Mouse (Mus musculus) neural tube, embryonic 13.5 days (tissue): ENCODE measurements around the gene Hmx3. TPM values are rescaled to one million over a fixed set of nuclear protein-coding genes. Genes with fewer than 3 reads are reported as not detected.
A peak's percentile ranks its signal among the peaks of the same experiment; 100 is the strongest.

ENCODE experiments used
- ATAC-seq: fragments of 200-750 bp; cut with Nextera tagmentation; 2 replicates; pipeline ENCODE4 v1.8.0; 2017; ENCODE audit warnings: low read depth, mild to moderate bottlenecking, moderate TSS enrichment, moderate library complexity
- H3K27ac ChIP-seq: fragments of 300-500 bp; sonication (generic); replicated peaks from 2 replicates; pipeline ENCODE4 v1.5.1; 2015; ENCODE audit warnings: moderate library complexity, mild to moderate bottlenecking, inconsistent platforms
- H3K27me3 ChIP-seq: fragments of 300-500 bp; sonication (generic); 2 replicates; pipeline ENCODE4 v1.6.1; 2015; ENCODE audit warnings: mild to moderate bottlenecking, inconsistent platforms
- H3K36me3 ChIP-seq: fragments of 300-500 bp; sonication (generic); 2 replicates; pipeline ENCODE4 v1.6.1; 2015; ENCODE audit warnings: mild to moderate bottlenecking, inconsistent platforms
- H3K4me1 ChIP-seq: fragments of 300-500 bp; sonication (generic); replicated peaks from 2 replicates; pipeline ENCODE4 v1.6.1; 2015; ENCODE audit warnings: inconsistent platforms
- H3K4me2 ChIP-seq: fragments of 300-500 bp; sonication (generic); 2 replicates; pipeline ENCODE4 v1.6.1; 2015; ENCODE audit warnings: inconsistent platforms, mild to moderate bottlenecking, moderate library complexity
- H3K4me3 ChIP-seq: fragments of 300-500 bp; sonication (generic); 2 replicates; pipeline ENCODE4 v1.5.1; 2015; ENCODE audit warnings: mild to moderate bottlenecking, inconsistent platforms
- H3K9ac ChIP-seq: fragments of 300-500 bp; sonication (generic); 2 replicates; pipeline ENCODE4 v1.6.1; 2015; ENCODE audit warnings: moderate library complexity, mild to moderate bottlenecking, inconsistent platforms
- H3K9me3 ChIP-seq: fragments of 300-500 bp; sonication (generic); 2 replicates; pipeline ENCODE4 v1.6.1; 2016; ENCODE audit warnings: inconsistent platforms
- WGBS: fragments of 180-500 bp; shearing (Covaris S2); methylation state at CpG from one replicate; pipeline ENCODE4 v1.1.7; 2015; 5-methylcytosine and 5-hydroxymethylcytosine counted together
- polyA plus RNA-seq: library from polyadenylated mRNA; unstranded; fragments of >200 nt; fragmentation: Nextera tagmentation; extraction: Ambion mirVana; gene quantifications from 2 replicates; pipeline ENCODE4 v1.2.1, GENCODE M21; 2015

The Hmx3 gene
- polyA plus RNA-seq = 0.52 and 1.0 TPM in 2 replicates

DNA sequence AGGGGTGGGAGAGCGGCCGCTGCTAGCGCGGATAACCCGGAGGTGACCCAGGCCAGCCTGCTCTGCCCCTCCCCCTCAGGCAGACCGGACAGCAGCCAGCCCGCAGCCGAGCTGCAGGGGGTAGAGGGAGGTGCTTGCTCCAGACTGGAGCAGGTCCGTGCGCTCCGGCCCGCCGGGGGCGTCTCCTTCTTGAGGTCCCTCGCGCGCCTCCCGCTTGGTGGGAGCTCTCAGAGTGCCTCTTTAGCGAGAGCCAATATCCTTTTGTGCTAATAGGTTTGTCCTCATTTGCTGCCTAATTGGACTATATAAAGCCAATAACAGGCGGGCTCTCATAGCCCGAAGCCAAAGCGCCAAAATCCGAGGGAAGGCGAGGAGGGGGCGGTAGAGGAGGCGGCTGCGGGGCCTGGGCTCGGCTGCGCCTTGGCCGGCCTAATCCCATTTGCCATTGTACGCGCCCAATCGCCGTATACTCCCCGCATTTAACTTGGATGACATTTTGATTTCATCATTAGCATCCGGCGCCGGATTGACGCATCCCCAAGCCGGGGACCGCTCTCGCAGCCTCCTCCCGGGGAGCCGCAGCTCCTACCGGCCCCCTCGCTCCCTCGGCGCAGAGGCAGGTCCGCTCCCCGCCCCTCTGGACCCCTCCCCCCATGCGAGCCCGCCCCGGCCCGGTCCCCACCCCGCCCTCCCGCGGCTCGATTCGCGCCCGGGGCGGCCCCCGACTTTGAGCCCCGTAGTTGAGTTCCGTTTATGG, at the start of gene Hmx3:
Gene Hmx3, plus strand, starts transcription at position 753 of the 757 bp plus-strand sequence.
- ATAC-seq = peak; percentile 28; the same call in 1 of the 2 replicates
- Histone ChIP-seq H3K27me3 (peaks cover 99% of the 10 kb centered on the region), H3K9me3 (no peaks in the 10 kb centered on the region)

GRCm38 (mm10) chr7:131503739-131504138, 38.9 kb upstream of the Hmx3 start:
- Histone ChIP-seq H3K4me3 (no peak overlapping the region), H3K9me3 (no peaks in the 10 kb centered on the region), H3K4me2 (no peak overlapping the region), H3K9ac (no peak overlapping the region), H3K27ac (no peak overlapping the region), H3K4me1 (no peaks in the 10 kb centered on the region), H3K36me3 (no peaks in the 10 kb centered on the region), H3K27me3 (peaks cover 13% of the 10 kb centered on the region)
- ATAC-seq = no peak
- 77% methylated on average over 2 of the region's 2 CpGs for WGBS

More for the DNA sequence above, at the start of gene Hmx3:
- Histone ChIP-seq H3K4me2 (peak within 1 kb of the TSS; percentile 53), H3K4me1 (peaks cover 28% of the 10 kb centered on the region), H3K9ac (peak within 1 kb of the TSS; percentile 45), H3K36me3 (no peaks in the 10 kb centered on the region), H3K4me3 (peak within 1 kb of the TSS; percentile 32), H3K27ac (peak within 1 kb of the TSS; percentile 62)
- WGBS = 0% methylated on average over 53 of the region's 65 CpGs

- Histone ChIP-seq H3K9me3 (no peaks in the 10 kb centered on the region), H3K4me3 (no peak overlapping the region), H3K4me2 (no peak overlapping the region), H3K27me3 (peaks cover 88% of the 10 kb centered on the region), H3K9ac (no peak overlapping the region), H3K36me3 (no peaks in the 10 kb centered on the region), H3K27ac (no peak overlapping the region), H3K4me1 (peaks cover 28% of the 10 kb centered on the region)
- no peak for ATAC-seq
- 0% methylated on average over 7 of the region's 7 CpGs for WGBS
These were observed 2.7 kb upstream of the Hmx3 start for GRCm38 (mm10) chr7:131539979-131540378.

DNA sequence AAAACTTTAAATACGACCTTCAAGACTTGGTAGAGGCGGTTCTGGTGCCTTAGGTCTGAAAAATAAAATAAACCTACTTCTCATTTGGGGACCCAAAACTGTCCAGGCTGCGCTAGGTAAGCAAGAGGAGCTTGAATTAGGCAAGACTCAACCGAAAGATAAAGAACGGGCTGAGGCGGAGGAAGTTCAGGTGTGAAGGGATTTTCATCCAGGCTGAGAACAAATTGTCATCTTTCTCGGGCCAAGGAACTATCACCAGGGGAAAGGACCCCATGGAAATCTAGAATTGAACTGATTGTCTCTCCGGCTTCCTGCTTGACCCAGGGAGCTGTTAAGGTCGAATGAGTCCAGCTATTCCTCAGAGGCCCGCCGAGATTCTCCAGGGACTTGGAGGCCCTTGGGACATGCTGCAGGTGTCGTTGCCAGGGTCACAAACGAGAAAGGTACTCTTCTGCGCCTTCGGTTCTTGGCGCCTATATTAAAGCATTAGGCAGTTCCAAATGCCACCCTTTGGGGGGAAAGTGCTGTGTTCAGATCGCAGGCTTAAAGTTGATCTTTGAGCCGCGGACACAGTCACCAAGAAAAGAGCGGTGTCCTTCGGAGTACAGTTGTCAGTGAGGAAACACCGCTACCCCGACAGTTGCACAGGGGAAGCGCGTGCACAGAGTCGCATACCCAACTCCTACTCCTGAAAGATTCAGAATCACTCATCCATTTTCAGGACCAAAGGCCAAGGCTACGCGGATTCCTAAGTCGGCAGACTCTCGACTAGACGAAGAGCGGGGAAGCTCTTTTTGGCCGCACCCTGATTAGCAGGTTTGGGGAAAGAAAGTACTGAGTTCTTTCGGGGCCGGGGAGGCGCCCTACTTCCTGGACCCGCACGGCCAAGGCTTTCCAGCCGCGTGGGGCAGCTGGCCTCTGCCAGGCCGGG, 1.2 kb upstream of the Hmx3 start:
- peak overlapping the region; percentile 32 for H3K4me3 ChIP-seq
- peak overlapping the region; percentile 62; the same call in 1 of the 2 replicates for H3K27ac ChIP-seq
- H3K27me3 ChIP-seq = peaks cover 99% of the 10 kb centered on the region
- H3K9ac ChIP-seq = 0 out of 2 replicates have a peak overlapping the region, but pooled peaks have one; percentile 32
- no peak for ATAC-seq
- H3K36me3 ChIP-seq = no peaks in the 10 kb centered on the region
- H3K4me2 ChIP-seq = peak overlapping the region; percentile 53
- H3K4me1 ChIP-seq = peaks cover 28% of the 10 kb centered on the region
- H3K9me3 ChIP-seq = no peaks in the 10 kb centered on the region
- WGBS = 2% methylated on average over 41 of the region's 41 CpGs

- H3K9ac ChIP-seq = peak overlapping the region; percentile 32
- ATAC-seq = 0 out of 2 replicates have a peak, but pooled peaks have one; percentile 42
These were observed 380 bp downstream of the Hmx3 start for GRCm38 (mm10) chr7:131542872-131543622.

DNA sequence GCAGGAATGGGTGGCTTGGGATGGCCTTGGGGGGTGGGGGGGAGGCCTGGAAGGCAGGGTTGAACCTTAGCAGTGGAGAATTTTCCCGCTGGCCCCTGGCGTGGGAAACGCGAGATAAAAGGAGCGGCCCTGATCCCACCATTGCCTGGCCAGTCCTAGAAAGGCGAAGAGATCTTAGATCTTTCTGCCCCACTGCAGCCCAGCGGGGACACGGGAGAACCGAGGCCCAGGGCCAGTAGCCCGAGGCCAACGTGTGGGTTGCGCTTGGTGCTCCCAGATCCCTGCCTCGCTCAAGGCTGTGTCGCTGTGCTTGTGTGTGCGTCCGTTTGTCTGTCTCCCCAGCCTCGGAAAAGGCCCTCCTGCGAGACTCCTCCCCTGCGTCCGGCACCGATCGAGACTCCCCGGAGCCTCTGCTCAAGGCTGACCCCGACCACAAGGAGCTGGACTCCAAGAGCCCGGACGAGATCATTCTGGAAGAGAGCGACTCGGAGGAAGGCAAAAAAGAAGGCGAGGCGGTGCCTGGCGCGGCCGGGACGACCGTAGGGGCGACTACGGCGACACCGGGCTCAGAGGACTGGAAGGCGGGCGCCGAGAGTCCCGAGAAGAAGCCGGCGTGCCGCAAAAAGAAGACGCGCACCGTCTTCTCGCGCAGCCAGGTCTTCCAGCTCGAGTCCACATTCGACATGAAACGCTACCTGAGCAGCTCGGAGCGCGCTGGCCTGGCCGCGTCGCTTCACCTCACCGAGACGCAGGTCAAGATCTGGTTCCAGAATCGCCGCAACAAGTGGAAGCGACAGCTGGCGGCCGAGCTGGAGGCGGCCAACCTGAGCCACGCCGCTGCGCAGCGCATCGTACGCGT, 1.2 kb downstream of the Hmx3 start:
- no peaks in the 10 kb centered on the region for H3K9me3 ChIP-seq
- under 1% methylated on average over 75 of the region's 75 CpGs for WGBS
- no peaks in the 10 kb centered on the region for H3K36me3 ChIP-seq
- no peak for ATAC-seq
- peak overlapping the region; percentile 32 for H3K4me3 ChIP-seq
- H3K4me1 ChIP-seq = peaks cover 28% of the 10 kb centered on the region
- peaks cover 99% of the 10 kb centered on the region for H3K27me3 ChIP-seq
- peak overlapping the region; percentile 49; the same call in 1 of the 2 replicates for H3K27ac ChIP-seq
- H3K4me2 ChIP-seq = peak overlapping the region; percentile 53
- H3K9ac ChIP-seq = peak overlapping the region; percentile 45; the same call in 1 of the 2 replicates

More at GRCm38 (mm10) chr7:131542872-131543622, 380 bp downstream of the Hmx3 start:
- Histone ChIP-seq H3K27ac (peak overlapping the region; percentile 62), H3K27me3 (peaks cover 99% of the 10 kb centered on the region), H3K36me3 (no peaks in the 10 kb centered on the region), H3K4me1 (peaks cover 28% of the 10 kb centered on the region), H3K4me3 (peak overlapping the region; percentile 32), H3K9me3 (no peaks in the 10 kb centered on the region), H3K4me2 (peak overlapping the region; percentile 53)
- WGBS = under 1% methylated on average over 60 of the region's 71 CpGs

- 2% methylated on average over 5 of the region's 5 CpGs for WGBS
- no peak for ATAC-seq
- Histone ChIP-seq H3K36me3 (no peaks in the 10 kb centered on the region), H3K4me2 (peak overlapping the region; percentile 53; the same call in 1 of the 2 replicates), H3K27me3 (peaks cover 99% of the 10 kb centered on the region), H3K9me3 (no peaks in the 10 kb centered on the region), H3K4me1 (peaks cover 28% of the 10 kb centered on the region), H3K9ac (no peak overlapping the region), H3K4me3 (peak overlapping the region; percentile 32; the same call in 1 of the 2 replicates), H3K27ac (no peak overlapping the region)
These were observed 2.2 kb downstream of the Hmx3 start for GRCm38 (mm10) chr7:131544871-131545270.

GRCm38 (mm10) chr7:131545701-131546385, 3.2 kb downstream of the Hmx3 start:
- ATAC-seq = no peak
- H3K27me3 ChIP-seq = peaks cover 100% of the 10 kb centered on the region
- peaks cover 28% of the 10 kb centered on the region for H3K4me1 ChIP-seq
- peak overlapping the region; percentile 14; the same call in 1 of the 2 replicates for H3K4me2 ChIP-seq
- H3K9me3 ChIP-seq = no peaks in the 10 kb centered on the region
- WGBS = under 1% methylated on average over 13 of the region's 13 CpGs
- H3K27ac ChIP-seq = no peak overlapping the region
- H3K9ac ChIP-seq = no peak overlapping the region
- no peak overlapping the region for H3K4me3 ChIP-seq
- H3K36me3 ChIP-seq = no peaks in the 10 kb centered on the region

DNA sequence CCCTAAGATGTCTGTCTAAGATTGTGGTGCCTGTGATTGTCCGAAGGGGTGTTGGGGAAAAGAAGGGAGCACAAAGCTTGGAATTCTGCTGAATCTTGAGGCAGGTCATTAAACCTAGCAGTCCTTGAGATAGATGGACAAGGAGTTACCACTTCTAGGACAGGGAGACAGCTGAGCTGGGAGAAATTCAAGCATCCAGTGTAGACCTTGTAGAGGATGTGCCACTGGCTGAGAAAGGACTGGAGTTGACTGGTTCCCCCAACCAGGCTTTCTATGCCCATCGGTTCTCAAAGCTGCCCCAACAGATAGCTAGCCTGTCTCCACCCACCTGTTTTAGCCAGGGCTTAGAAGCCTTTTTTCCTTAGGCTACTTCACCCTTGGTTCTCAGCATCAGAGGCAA, 3.8 kb downstream of the Hmx3 start:
- no peak for ATAC-seq
- Histone ChIP-seq H3K9me3 (no peaks in the 10 kb centered on the region), H3K36me3 (no peaks in the 10 kb centered on the region), H3K9ac (no peak overlapping the region), H3K27ac (no peak overlapping the region), H3K4me1 (peaks cover 28% of the 10 kb centered on the region), H3K27me3 (peaks cover 100% of the 10 kb centered on the region), H3K4me3 (no peak overlapping the region), H3K4me2 (peak overlapping the region; percentile 14; the same call in 1 of the 2 replicates)
- WGBS = 2% methylated on average over 2 of the region's 2 CpGs

GRCm38 (mm10) chr7:131547481-131547880, 4.8 kb downstream of the Hmx3 start:
- no peaks in the 10 kb centered on the region for H3K36me3 ChIP-seq
- no peak overlapping the region for H3K27ac ChIP-seq
- ATAC-seq = no peak
- H3K4me2 ChIP-seq = no peak overlapping the region
- H3K27me3 ChIP-seq = peaks cover 100% of the 10 kb centered on the region
- H3K4me3 ChIP-seq = no peak overlapping the region
- 3% methylated on average over 5 of the region's 5 CpGs for WGBS
- no peak overlapping the region for H3K9ac ChIP-seq
- H3K9me3 ChIP-seq = no peaks in the 10 kb centered on the region
- peaks cover 21% of the 10 kb centered on the region for H3K4me1 ChIP-seq
